Mouse (Mus musculus): ENCODE measurements around the gene Plce1.

GRCm38 (mm10) chr19:38487501-38487900 lies 6.6 kb downstream of the Plce1 start:
- TF ChIP-seq POLR2AphosphoS2 (IDR thresholded peaks at IDR 0.05; ENCODE audit: low read length) (no peak), ZKSCAN1 (IDR thresholded peaks at IDR 0.05; ENCODE audit: low read depth, low read length) (no peak), CTCF (IDR thresholded peaks at IDR 0.05 in 2 of 3, conservative IDR thresholded peaks at IDR 0.05 in 1 of 3; ENCODE audit: control insufficient read depth in 1 of 3, insufficient read depth in 1 of 3, low read depth in 2 of 3, low read length in 3 of 3, poor library complexity in 1 of 3, severe bottlenecking in 1 of 3) (no peak), POLR2AphosphoS5 (IDR thresholded peaks at IDR 0.05; ENCODE audit: borderline replicate concordance, low read depth, low read length) (no peak), EP300 (IDR thresholded peaks at IDR 0.05; ENCODE audit: low read depth in 1 of 2, low read length in 2 of 2) (no peak), POLR2A (IDR thresholded peaks at IDR 0.05; ENCODE audit: control insufficient read depth in 1 of 2, insufficient read depth in 1 of 2, low read depth in 1 of 2, low read length in 2 of 2, poor library complexity in 1 of 2) (no peak), SMC3 (IDR thresholded peaks at IDR 0.05; ENCODE audit: low read depth, low read length) (no peak), MAX (IDR thresholded peaks at IDR 0.05; ENCODE audit: low read length) (no peak), USF1 (IDR thresholded peaks at IDR 0.05; ENCODE audit: low read depth, low read length) (no peak), MAFK (IDR thresholded peaks at IDR 0.05; ENCODE audit: borderline replicate concordance, low read depth, low read length) (no peak), TAL1 (IDR thresholded peaks at IDR 0.05; ENCODE audit: low read length) (no peak), ZC3H11A (IDR thresholded peaks at IDR 0.05; ENCODE audit: low read depth, low read length) (no peak)
